12 mouse cellular contexts compared by ENCODE assay signal in genomic region chr4:32389107-32389800, GRCm38 (mm10).
DNase-seq lines count a peak whose midpoint lies in the region; ATAC-seq lines count a peak whose summit lies in the region.
"Had no signal": no experiment of that assay in that cellular context is flagged by ENCODE, and none has a peak within 500 bp of the region (broad histone marks: within the 10 kb centered on the region; RNA-seq: fewer than 3 reads in every experiment).

No protein-coding gene starts in this region.

- H3K27me3 ChIP-seq in heart, embryonic 12.5 days (replicated peaks): no peaks in the 10 kb centered on the region
- peaks cover 78% of the 10 kb centered on the region for H3K27me3 ChIP-seq in megakaryocyte, embryonic 14.5 days (replicated peaks)
- H3K27me3 ChIP-seq in hindbrain, embryonic 13.5 days: no peaks in the 10 kb centered on the region
- no peaks in the 10 kb centered on the region for H3K27me3 ChIP-seq in stomach, embryonic 15.5 days (replicated peaks)
- H3K27me3 ChIP-seq: embryonic facial prominence, embryonic 12.5 days had no signal

- H3K9ac ChIP-seq in heart, embryonic 12.5 days: no peak overlapping the region
- 0 out of 2 replicates have a peak overlapping the region, but pooled peaks have one; percentile 10 for H3K9ac ChIP-seq in hindbrain, embryonic 13.5 days
- H3K9ac ChIP-seq in stomach, embryonic 15.5 days: no peak overlapping the region
- H3K9ac ChIP-seq: embryonic facial prominence, embryonic 12.5 days had no signal

- DNase-seq in heart, adult 9 months (ENCODE audit: low spot score in 2 of 2): no peak
- DNase-seq in spleen, adult 18-20 months: no peak
- DNase-seq in embryo, embryonic 10 days (ENCODE audit: low spot score): no peak
- DNase-seq: adrenal gland, adult 8-10 months; liver; right cerebral cortex, postnatal 25 days had no signal

- no peak overlapping the region for H3K27ac ChIP-seq in heart, embryonic 12.5 days (ENCODE audit: poor library complexity, severe bottlenecking)
- peak overlapping the region; percentile 30 for H3K27ac ChIP-seq in hindbrain, embryonic 13.5 days
- peak overlapping the region; percentile 66; the same call in 1 of the 2 replicates for H3K27ac ChIP-seq in stomach, embryonic 15.5 days

- H3K4me3 ChIP-seq in heart, embryonic 12.5 days: no peak overlapping the region
- peak overlapping the region; percentile 26 for H3K4me3 ChIP-seq in megakaryocyte, embryonic 14.5 days (replicated peaks)
- no peak overlapping the region for H3K4me3 ChIP-seq in hindbrain, embryonic 13.5 days
- no peak overlapping the region for H3K4me3 ChIP-seq in stomach, embryonic 15.5 days (replicated peaks)
- H3K4me3 ChIP-seq: embryonic facial prominence, embryonic 12.5 days had no signal

- H3K4me2 ChIP-seq in heart, embryonic 12.5 days: no peak overlapping the region
- H3K4me2 ChIP-seq in hindbrain, embryonic 13.5 days: no peak overlapping the region
- no peak overlapping the region for H3K4me2 ChIP-seq in stomach, embryonic 15.5 days
- H3K4me2 ChIP-seq: embryonic facial prominence, embryonic 12.5 days had no signal

- peaks cover 49% of the 10 kb centered on the region for H3K4me1 ChIP-seq in heart, embryonic 12.5 days (replicated peaks)
- peaks cover 43% of the 10 kb centered on the region for H3K4me1 ChIP-seq in megakaryocyte, embryonic 14.5 days
- peaks cover 51% of the 10 kb centered on the region for H3K4me1 ChIP-seq in hindbrain, embryonic 13.5 days (replicated peaks)
- H3K4me1 ChIP-seq in stomach, embryonic 15.5 days: peaks cover 24% of the 10 kb centered on the region

- H3K36me3 ChIP-seq in heart, embryonic 12.5 days: no peaks in the 10 kb centered on the region
- no peaks in the 10 kb centered on the region for H3K36me3 ChIP-seq in megakaryocyte, embryonic 14.5 days (replicated peaks; ENCODE audit: low read length)
- no peaks in the 10 kb centered on the region for H3K36me3 ChIP-seq in hindbrain, embryonic 13.5 days
- no peaks in the 10 kb centered on the region for H3K36me3 ChIP-seq in stomach, embryonic 15.5 days
- H3K36me3 ChIP-seq: embryonic facial prominence, embryonic 12.5 days had no signal

- WGBS in heart, embryonic 12.5 days: 56% methylated on average over 14 of the region's 14 CpGs
- 60% methylated on average over 14 of the region's 14 CpGs for WGBS in hindbrain, embryonic 13.5 days
- WGBS in stomach, embryonic 15.5 days: 52% methylated on average over 14 of the region's 14 CpGs

- H3K9me3 ChIP-seq in heart, embryonic 12.5 days (replicated peaks): no peaks in the 10 kb centered on the region
- peaks cover 14% of the 10 kb centered on the region for H3K9me3 ChIP-seq in megakaryocyte, embryonic 14.5 days
- H3K9me3 ChIP-seq in hindbrain, embryonic 13.5 days: no peaks in the 10 kb centered on the region
- no peaks in the 10 kb centered on the region for H3K9me3 ChIP-seq in stomach, embryonic 15.5 days
- H3K9me3 ChIP-seq: embryonic facial prominence, embryonic 12.5 days had no signal

- ATAC-seq in heart, embryonic 12.5 days (ENCODE audit: insufficient number of reproducible peaks, low FRiP score): peak; percentile 34; the same call in 1 of the 2 replicates
- ATAC-seq in megakaryocyte, adult 5-6 weeks (ENCODE audit: poor library complexity, severe bottlenecking): no peak
- 0 out of 2 replicates have a peak, but pooled peaks have one; percentile 31 for ATAC-seq in hindbrain, embryonic 13.5 days (ENCODE audit: low FRiP score)
- ATAC-seq in stomach, embryonic 15.5 days (ENCODE audit: insufficient read depth, low FRiP score, low read depth): no peak

Comparison
In these comparisons a context has a peak if more than half of its experiments do, and no peak if none do; other contexts are left out.
1. ATAC-seq: peak in heart, embryonic 12.5 days (single experiment) and hindbrain, embryonic 13.5 days (single experiment); none in megakaryocyte, adult 5-6 weeks (single experiment) and stomach, embryonic 15.5 days (single experiment).